Mouse (Mus musculus) gastrocnemius, adult 8-10 months (tissue): Measurements from ENCODE around the gene Arrdc1. TPM values are rescaled to one million over a fixed set of nuclear protein-coding genes. Genes with fewer than 3 reads are reported as not detected.

Experiments
- DNase-seq, 2 experiments: peaks; one replicate each; pipeline ENCODE4 v3.0.0; 2022; ENCODE audit warnings: low spot score in 2 of 2
- total RNA-seq, 4 experiments: library from RNA; stranded (reverse); gene quantifications; 2 replicates each; pipeline ENCODE4 v1.2.4; 2022

Arrdc1 gene
- total RNA-seq, 4 experiments from 2014 or later: 1.2 to 3.3 (median 2.2) TPM

DNA sequence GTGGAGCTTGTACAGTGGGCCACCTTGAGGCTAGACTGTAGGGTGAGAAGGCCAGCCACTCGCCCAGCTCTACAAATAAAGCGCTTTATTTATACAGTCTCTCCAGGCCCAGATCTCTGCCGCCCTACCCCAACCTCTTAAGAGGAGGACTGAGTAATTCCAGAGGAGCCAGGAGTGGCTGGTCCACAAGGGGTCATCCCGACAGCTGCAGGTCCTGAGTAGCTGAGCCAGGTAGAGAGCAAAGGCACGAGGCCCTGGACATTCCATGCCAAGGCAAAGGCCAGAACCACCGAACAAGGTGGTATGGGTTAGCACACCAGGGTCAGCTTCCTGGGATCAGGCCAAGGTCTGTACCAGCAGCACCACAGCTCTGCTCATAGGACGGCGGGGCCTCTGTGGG is 9.8 kb downstream of the Arrdc1 start:
- DNase-seq: no peak

DNA sequence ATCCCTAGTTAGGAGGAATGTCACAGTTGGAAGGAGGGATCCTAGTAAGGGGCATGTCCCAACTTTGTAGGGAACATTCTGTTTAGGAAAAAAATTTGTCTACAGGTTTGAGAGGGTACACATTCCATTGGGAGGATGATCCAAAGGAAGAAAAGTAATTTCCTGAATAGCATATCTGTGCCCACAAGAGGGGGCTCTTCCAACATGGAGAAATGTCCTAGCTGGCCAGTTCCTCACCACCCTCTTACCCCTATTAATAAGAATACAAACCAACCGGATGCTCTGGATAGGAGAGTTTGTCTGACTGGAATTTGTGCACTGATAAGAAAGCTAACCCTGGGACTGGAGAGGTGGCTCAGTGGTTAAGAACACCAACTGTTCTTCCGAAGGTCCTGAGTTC is 11.5 kb downstream of the Arrdc1 start:
- DNase-seq: no peak

DNA sequence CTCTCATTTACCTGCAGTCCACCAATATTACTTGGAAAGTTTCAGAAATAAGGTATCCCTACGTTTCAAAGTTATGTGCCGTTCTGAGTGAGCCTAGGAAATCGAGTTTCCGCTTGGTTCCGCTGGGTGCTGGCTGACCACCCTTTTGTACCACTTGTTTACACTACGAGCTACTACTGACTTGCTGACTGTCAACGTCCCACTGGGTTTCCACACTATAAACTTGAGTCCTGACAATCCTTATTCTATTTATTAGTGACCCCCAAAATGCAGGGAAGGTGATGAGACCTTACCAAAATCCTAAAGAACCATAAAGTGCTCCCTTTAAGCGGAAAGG is 15.2 kb downstream of the Arrdc1 start:
- DNase-seq: no peak

DNA sequence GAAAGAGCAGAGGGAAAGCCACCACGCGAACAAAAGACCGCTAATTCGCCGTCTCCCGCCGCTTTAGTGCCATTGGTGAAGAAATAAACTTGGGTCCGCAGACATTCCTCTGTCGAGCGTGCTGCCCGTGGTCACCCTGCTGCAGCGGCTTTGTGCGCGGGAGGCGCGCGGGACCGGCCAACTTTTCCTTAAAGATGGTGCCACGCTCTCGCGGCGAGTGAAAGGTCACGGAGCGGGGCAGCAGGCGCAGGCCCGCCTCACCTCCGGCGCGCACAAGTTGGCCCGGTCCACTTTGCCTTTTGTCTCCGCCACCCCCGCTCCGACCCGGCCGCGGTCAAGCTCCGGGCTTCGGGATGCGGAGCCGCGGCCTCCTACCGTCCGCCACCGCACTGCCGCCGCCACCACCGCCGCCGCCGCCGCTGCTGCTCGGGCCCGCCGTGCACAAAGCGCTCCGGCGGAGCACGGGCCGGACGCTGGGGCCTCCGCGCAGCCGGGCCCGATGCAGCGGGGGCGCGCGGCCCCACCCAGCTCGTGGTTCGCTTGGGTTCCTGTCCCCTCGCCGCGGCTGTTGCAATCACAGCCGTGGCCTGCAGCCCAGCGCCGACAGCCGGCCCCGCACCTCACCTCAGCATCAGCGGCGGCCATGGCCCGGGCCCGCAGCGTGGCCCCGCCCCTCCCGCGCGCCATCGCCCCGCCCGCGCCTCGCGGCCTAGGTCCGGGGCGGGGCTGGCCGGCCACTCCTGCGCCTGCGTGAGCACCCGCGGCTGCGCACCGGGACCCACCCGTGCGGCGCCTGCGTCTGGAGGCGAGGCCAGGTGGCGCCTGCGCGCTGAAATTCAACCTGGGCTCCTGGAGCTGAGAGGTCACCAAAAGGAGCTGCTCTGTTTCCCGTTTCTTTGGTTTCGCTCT is 15.9 kb downstream of the Arrdc1 start, which contains the start of gene Ehmt1:
Ehmt1 (minus strand) TSS at position 685 of the 909 bp plus-strand sequence.
- DNase-seq: peak; percentile 91 to 94

DNA sequence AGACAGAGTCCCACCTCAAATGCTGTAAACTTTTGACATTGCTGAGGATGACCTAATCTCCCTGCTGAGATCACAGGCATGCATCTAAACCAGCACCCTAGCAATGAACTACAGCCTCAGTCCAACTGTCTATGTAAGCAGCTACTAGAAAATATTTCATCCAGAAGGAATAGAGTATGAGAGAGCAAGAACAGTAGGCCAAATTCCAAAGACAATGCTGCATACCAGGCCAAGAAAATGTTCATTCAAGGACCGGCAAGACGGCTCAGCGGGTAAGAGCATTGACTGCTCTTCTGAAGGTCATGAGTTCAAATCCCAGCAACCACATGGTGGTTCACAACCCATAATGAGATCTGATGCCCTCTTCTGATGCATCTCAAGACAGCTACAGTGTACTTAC is 20.3 kb downstream of the Arrdc1 start:
- DNase-seq: no peak

DNA sequence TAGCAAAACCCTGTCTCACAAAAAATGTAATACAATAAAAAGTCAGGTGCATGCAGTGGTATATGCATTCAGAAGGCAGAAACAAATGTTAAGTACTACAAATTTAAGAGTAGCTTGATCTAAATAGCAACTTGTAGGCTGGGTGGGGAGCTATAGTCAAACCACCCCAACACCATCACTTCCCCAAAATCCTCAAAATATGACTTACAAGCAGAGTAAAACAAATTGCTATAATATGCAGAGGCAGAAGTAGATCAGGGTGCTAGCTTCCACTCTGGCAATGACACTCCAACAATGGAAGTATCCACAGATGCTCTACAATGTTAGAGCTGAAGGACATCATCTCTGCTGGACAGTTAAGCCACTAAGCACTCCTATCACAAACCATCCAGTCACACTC is 22.5 kb downstream of the Arrdc1 start:
- DNase-seq: no peak

DNA sequence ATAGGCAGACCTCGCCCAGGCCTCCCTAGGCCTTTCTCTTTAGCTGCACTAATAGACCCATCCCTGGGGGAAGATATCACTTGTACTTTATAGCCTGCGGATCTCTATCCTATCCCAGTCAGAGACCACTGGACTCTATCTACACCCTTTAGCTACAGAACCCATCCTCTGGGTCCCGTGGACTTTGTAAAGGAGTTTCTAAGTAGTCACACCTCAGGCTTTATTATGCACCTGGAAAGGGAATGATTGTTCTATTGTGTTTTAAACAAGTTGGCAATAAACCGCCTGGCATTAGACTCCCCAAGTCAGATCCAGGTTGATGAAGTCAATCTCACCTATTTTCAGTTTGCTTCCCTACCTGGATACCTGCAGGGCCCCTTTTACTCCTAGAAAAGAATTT is 22.9 kb downstream of the Arrdc1 start:
- DNase-seq: no peak

DNA sequence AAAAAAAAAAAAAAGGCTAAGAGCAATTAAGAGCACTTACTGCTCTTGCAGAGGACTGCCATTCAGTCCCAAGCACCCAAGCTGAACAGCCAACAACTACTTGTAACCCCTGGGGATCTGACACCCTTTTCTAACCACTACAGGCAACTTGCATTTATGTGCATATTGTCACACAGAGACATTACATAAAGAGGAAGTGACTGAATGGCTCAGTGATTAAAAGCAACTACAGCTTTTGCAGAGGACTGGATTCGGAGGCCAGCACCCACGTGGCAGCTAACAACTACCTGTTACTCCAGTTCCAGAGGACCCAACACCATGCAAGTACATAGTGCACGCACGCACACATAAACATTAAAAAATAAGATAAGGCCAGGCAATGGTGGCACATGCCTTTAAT is 24.6 kb downstream of the Arrdc1 start:
- DNase-seq: no peak

DNA sequence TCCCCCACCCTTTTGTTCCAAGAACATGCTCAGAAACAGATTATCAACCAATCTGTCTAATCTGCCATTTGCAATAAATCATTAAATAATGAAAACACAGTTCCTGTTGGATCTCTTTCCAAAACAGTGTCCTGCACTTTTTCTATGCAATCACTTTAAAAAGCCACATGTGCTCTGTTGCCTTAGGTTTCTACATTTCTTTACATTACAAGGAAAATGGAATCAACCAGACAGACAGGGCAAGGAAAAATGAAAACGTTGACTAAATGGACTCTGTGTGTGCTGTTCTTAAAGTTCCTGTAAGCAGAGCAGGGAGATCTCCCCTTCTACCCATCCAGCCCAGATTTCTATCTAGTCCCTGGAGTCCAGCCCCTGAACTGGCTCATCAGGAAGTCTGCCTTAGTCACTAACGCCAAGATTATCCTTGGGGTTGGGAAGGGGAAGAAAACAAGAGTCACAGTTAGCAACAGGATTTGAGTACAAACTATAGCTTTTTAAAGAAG is 29.3 kb downstream of the Arrdc1 start:
- no peak for DNase-seq

DNA sequence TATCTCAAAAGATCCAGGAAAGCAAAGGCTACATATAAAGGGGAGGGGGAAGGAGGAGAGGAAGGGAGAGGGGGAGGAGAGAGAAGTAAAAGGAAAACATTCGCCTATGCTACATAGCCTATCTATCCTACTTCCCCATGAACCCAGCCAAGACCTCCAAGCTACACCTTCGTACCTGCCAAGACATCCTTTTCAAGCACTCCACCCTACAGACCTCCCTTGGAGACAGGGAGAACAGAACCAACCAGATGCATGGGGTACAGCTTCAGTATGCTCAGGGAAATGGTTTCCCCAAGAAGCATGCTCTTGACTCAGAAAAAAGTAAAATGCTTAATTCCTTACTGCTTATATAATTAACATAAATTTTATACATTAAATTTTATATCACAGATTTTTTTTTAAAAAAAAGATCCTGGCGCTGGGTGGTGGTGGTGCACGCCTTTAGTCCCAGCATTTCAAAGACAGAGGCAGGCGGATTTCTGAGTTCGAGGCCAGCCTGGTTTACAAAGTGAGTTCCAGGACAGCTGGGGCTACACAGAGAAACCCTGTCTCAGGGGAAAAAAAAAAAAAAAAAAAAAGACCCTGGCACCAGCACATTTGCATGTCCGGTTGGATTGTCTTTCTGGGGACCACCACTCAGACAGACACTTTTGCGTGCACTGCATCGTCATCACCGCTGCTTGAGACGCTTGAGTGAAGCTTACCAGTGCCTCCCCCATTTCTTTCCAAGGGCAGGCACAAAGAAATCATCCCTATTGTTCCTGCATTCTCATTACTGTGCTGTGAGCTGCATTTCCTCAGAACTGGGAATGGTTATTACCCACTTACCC is 30.0 kb downstream of the Arrdc1 start:
- no peak for DNase-seq

DNA sequence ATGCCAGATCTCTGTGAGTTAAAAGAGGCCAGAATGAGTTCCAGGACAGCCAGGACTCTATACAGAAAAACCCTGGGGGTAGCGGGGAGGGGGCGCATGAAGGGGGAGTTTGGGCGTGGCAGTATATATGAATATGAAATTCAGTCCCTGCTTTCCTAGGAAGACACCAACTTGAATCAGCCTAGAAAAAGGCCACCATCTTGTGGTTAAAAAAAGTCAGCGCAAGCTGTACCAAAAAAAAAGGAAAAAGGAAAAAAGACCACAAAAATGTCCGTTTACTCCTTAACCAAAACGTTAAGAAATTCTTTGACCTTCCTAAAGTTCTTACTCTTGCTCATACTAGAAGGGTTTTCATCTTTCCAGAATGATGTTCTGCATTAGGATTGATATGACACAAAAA is 32.1 kb downstream of the Arrdc1 start:
- DNase-seq: no peak

DNA sequence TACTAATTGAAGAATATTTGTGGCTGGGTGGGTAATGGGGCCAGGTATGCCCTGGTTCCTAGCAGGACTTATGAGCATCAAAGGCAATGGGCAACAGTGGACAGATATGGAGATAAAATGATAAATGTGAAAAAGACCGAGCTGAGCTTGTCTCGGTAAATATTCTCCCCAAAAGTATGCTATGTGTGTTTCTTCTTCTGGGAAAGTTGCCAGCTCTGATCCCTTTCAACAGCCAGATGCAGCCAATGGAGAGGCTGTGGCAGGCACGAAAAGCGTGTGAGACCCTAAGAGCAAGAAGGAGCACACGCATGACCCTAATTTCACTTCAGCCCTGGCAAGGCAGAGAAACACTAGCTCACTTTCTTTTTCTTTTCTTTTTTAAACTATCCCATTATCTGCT is 34.0 kb downstream of the Arrdc1 start:
- DNase-seq: no peak

DNA sequence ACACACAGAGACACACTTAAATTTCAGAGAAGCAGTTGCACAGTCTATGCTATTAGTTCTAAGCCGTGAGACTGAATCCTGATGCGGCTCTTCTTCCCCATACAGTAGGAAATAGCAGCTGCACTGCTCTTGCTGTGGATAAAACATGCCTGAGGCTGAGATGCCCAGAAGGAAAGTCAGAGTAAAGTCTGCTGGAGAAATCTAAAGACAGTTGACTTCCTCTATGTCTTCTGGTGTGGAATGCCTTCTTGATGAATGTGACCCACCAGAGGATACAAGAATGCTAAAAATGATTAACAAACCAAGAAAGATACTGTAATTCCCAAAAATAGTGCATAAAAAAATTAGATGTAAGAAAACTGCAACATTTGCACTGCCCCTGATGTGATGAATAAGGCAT is 35.8 kb downstream of the Arrdc1 start:
- DNase-seq: no peak

DNA sequence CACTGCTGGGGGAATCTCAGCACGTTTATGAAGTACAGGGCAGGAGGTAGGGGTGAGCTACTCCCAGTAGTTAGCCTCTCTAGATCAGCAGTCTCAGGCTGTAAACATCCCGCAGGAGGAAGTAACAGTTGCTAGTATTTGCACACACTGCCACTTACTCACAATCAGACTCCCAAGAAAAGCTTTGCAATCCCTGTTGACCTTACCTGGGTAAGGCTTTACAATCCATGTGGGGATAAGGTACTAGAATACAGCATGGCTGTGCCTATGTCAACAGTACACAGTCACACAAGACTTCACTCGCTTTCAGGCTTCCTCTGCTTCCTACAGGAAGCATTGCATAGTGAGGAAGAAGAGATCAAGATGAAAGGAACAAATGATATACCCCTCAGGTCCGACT is 38.3 kb downstream of the Arrdc1 start:
- no peak for DNase-seq

DNA sequence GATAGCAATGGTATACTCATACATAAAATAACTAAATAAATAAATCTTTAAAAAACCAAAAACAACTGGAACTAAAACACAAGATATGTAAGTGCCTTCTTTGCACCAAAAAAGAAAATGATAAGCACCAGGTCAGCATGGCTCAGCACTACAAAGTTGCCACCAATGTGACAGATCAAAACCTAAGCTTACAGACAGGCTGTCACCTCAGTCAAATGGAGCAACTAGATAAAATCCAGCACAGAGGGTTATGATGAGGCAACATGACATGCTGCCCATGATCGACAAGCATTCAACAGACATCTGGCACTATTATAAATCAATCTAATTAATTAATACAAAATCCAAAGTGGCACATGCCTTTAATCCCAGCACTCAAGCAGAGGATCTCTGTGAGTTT is 40.8 kb downstream of the Arrdc1 start:
- no peak for DNase-seq

DNA sequence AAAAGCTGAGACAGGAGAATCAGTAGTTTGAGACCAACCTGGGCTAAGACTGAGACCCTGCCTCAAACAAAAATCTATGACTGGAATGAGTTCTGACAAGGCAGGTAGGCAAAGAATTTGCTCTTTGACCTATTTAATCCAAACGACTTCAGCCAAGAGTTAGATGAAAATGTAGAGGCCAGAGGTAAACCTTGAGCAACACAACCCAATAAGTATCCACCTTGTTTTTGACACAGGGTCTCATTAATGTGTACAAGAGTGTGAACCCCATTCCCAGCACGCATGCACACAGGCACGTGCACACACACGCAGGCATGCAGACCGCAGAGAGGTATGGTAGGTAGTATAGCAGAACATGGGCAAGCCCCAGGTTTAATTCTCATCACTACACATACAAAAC is 42.7 kb downstream of the Arrdc1 start:
- DNase-seq: no peak

DNA sequence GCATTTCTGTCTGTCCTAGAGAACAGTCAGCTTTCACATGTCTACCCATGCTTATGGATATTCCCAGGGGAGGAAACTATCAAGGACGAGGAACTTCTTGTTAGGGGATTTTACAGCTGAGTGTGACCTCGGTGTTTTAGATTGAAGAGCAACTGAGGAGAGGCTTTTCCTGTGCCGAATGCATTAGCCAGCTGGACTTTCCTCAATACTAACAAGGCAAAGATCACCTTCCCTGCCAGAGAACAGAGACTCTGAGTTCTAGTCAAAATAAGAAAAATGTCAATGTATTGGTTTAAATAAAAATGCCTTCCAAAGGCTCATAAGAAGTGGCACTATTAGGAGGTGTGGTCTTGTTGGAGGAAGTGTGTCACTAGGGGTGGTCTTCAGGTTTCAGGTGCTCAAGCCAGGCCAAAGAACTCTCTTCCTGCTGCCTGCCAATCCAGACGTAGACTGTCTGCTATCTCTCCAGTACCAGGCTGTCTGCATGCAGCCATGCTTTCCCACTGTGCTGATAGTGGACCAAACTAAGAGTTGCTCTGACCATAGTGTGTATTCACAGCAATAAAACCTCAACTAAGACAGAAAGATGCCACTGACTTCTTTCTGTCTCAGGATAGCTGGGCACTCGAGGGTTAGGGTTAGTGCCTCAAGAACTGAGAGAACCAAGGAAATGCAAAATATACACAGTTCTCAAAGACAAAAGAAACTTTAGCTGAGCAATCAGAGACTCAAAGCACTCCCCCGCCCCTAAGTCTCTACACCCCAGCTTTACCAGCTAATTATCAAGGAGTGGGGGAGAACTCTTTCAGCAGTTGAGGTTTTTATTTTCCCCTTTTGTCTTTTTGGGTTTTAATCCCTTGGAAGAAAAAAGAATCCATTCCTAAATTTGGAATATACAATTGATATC is 44.3 kb downstream of the Arrdc1 start:
- DNase-seq: no peak

DNA sequence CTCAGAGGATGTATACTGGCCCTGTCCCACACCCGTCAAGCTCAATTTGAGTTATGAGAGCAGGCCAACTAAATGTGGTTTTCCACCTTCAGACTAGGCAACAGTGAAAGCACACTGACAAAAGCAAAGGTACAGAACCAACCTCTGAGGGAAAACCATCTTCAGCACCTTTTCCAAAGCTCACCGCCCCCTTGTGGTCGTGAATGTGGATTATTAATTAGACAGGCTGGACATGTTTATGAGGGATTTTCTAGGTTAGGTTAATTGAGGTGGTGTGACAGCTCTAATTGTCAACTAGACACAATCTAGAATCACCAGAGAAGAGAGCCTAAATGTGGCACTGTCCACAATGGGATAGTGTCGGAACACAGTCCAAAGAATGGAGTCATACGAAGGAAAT is 46.2 kb downstream of the Arrdc1 start:
- DNase-seq: no peak

DNA sequence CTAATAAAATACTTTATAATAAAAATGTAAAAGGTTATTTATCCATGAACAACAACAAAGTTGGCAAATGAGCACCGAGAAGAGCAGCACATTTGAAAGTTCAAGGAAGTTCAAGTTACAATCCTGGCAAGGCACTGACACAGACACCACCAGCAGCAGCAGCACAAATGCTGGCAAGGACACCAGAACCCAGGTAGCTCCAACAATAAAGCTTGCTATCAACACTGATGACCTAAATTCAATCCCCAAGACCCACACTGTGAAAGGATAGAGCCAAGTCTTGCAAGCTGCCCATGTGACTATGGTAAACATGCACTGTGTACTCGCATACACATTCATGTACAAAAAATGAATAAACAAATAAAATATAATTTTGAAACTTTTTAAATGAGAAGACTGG is 54.4 kb downstream of the Arrdc1 start:
- DNase-seq: no peak
